Mouse (Mus musculus) heart, adult 2 months (tissue): ENCODE measurements at regions not wholly inside any gene's neighbourhood (a gene's known extent, or its start where the extent isn't known, plus 50 kb on each side); places are given as distances from the start of the nearest gene placed in this dataset.

Experiments
- CTCF ChIP-seq: fragments of 200-600 bp; IDR thresholded peaks from 2 replicates; pipeline ENCODE4 v1.8.1; 2022; ENCODE audit warnings: antibody characterized with exemption, mild to moderate bottlenecking, moderate library complexity
- EP300 ChIP-seq: fragments of 200-500 bp; IDR thresholded peaks from 2 replicates; pipeline ENCODE4 v1.6.1; 2011; ENCODE audit warnings: low read depth, low read length, control low read depth; ENCODE audit not compliant: insufficient read depth
- POLR2A ChIP-seq: fragments of 200-500 bp; IDR thresholded peaks from 2 replicates; pipeline ENCODE4 v1.6.1; 2011; ENCODE audit warnings: mild to moderate bottlenecking, low read depth, low read length, control low read depth; ENCODE audit not compliant: insufficient read depth

GRCm38 (mm10) chr3:143599120-143599519 is 605.9 kb downstream of the Lmo4 start:
- TF ChIP-seq POLR2A, result no peak
- peak; percentile 65 for TF ChIP-seq CTCF
- TF ChIP-seq EP300, result no peak
